Comparison of ENCODE assay signal across 5 mouse cellular contexts in the genomic region with DNA sequence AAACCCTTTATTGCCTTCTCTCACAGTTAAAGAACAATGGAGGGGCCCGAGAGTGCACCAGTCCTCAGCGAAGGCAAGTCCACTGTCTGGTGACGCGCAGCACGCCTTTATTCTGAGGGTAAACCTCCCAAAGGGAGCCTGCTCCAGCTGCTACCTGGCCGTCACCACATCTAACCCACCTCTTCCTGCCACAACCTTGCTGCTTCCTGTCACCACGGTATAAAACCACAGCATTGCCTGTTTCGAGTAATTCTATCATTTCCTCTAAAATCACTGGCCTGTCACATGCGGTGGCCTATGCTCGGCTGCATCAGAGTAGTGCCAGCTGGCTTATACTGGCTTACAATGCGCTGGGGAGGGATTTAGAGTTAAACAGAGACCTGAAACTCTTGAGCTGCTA. TPM values are rescaled to one million over a fixed set of nuclear protein-coding genes. Genes with fewer than 3 reads are reported as not detected.
ATAC-seq lines count a peak whose summit lies in the region.

No protein-coding gene starts in this region.

- ATAC-seq in activated CD4-positive, CD25-positive, alpha-beta regulatory T cell, adult 4 months, result peak; percentile 97
- peak; percentile 83 for ATAC-seq in granulocyte monocyte progenitor cell, adult 5-6 weeks (replicated peaks; ENCODE audit: poor library complexity, severe bottlenecking)
- ATAC-seq in inflammation-experienced regulatory T-cells, adult 6 months, result peak; percentile 97
- peak; percentile 65 for ATAC-seq in megakaryocyte, adult 5-6 weeks (ENCODE audit: poor library complexity, severe bottlenecking)
- peak; percentile 55; the same call in 1 of the 2 replicates for ATAC-seq in monocyte, adult 5-6 weeks (replicated peaks; ENCODE audit: insufficient number of reproducible peaks, low FRiP score, low TSS enrichment, poor library complexity, severe bottlenecking)

RNA-seq across cellular contexts. Expression of a gene that starts 17.5 kb away (rescaled TPM):
- polyA plus RNA-seq in activated CD4-positive, CD25-positive, alpha-beta regulatory T cell, adult 4 months (2017; shearing (Covaris generic)), result 1 to 10 TPM; 8.4 to 9.7 TPM
- total RNA-seq in granulocyte monocyte progenitor cell, adult 5-6 weeks (2014; fragmentation: Nextera tagmentation), result 22.2 and 36.1 TPM in 2 replicates
- total RNA-seq in granulocyte monocyte progenitor cell, adult 5-6 weeks (2017), result 17.5 and 21.4 TPM in 2 replicates
- 10 to 100 TPM in 1 of 3 experiments, 1 to 10 TPM in 2; 8.0 to 15.1 (median 8.9) TPM for polyA plus RNA-seq in inflammation-experienced regulatory T-cells, adult 6 months (2017; shearing (Covaris generic))
- total RNA-seq in megakaryocyte, adult 5-6 weeks (2015), result 22.6 and 27.1 TPM in 2 replicates
- total RNA-seq in megakaryocyte, adult 5-6 weeks (2017), result 17.4 and 22.7 TPM in 2 replicates
- 6.1 to 14.0 TPM (median 8.7 TPM) in 3 replicates for total RNA-seq in monocyte, adult 5-6 weeks (2017)

RNA-seq across cellular contexts. Expression of a gene that starts 17.5 kb away (rescaled TPM):
- polyA plus RNA-seq in activated CD4-positive, CD25-positive, alpha-beta regulatory T cell, adult 4 months (2017; shearing (Covaris generic)), result 1 to 10 TPM; 6.6 to 7.1 TPM
- 10.3 and 11.9 TPM in 2 replicates for total RNA-seq in granulocyte monocyte progenitor cell, adult 5-6 weeks (2014; fragmentation: Nextera tagmentation)
- total RNA-seq in granulocyte monocyte progenitor cell, adult 5-6 weeks (2017), result 13.2 and 15.3 TPM in 2 replicates
- 1 to 10 TPM; 5.7 to 8.1 (median 7.1) TPM for polyA plus RNA-seq in inflammation-experienced regulatory T-cells, adult 6 months (2017; shearing (Covaris generic))
- 12.8 and 14.7 TPM in 2 replicates for total RNA-seq in megakaryocyte, adult 5-6 weeks (2015)
- total RNA-seq in megakaryocyte, adult 5-6 weeks (2017), result 16.3 and 16.4 TPM in 2 replicates
- 20.5 to 39.8 TPM (median 25.3 TPM) in 3 replicates for total RNA-seq in monocyte, adult 5-6 weeks (2017)

Comparison
In these comparisons a context has a peak if more than half of its experiments do, and no peak if none do; other contexts are left out.
1. Peak in every context shown above with its lines: ATAC-seq.